Mouse (Mus musculus): ENCODE measurements around the gene Neb.

DNA sequence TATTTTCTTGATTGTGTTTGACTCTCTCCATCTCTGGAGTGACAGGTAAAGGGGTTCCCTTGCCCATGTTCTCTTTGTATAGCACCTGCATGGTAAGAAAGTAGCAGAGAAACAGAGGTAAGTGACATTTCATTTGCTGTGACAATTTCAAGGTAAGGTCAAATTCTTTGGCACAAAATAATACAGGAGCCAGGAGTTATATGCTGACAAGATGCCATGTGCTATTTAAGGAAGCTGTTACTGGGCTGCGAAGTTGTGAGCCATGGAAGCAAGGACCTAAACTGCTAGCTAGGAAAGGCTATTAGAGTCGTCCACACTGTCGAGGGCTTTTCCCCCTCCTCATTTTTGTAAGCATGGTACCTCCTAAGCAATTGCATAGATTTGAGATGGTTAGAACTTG, 225.2 kb downstream of the Neb start:
- TF ChIP-seq POLR2A (IDR thresholded peaks at IDR 0.05; ENCODE audit: insufficient read length, low read depth), result no peak
- no peak for TF ChIP-seq E2F4 (IDR thresholded peaks at IDR 0.05; ENCODE audit: insufficient read depth)
- no peak for TF ChIP-seq MAX (IDR thresholded peaks at IDR 0.05; ENCODE audit: low read depth)
- TF ChIP-seq CEBPB (IDR thresholded peaks at IDR 0.05; ENCODE audit: insufficient read depth, poor library complexity, severe bottlenecking), result no peak
- no peak for TF ChIP-seq USF1 (IDR thresholded peaks at IDR 0.05; ENCODE audit: low read depth)
- TF ChIP-seq TCF12 (IDR thresholded peaks at IDR 0.05; ENCODE audit: insufficient read depth, poor library complexity, severe bottlenecking), result no peak
- TF ChIP-seq MYOD1 (IDR thresholded peaks at IDR 0.05; ENCODE audit: control insufficient read depth in 1 of 3, insufficient read length in 2 of 3, low read depth in 2 of 3), result no peak
